Mouse (Mus musculus) urinary bladder, postnatal 14 days (tissue): ENCODE results near the gene Cdv3.
A peak's percentile ranks its signal among the peaks of the same experiment; 100 is the strongest.

ENCODE experiments used
- DNase-seq: peaks from one replicate; pipeline ENCODE4 v3.0.0; 2021; ENCODE audit warnings: low spot score

Cdv3 gene

GRCm38 (mm10) chr9:103365290-103366247, at the start of gene Cdv3:
Gene Cdv3, minus strand, starts transcription at chr9:103365840.
- DNase-seq: peak; percentile 99

- DNase-seq: no peak
Measured at GRCm38 (mm10) chr9:103413457-103413856, 47.8 kb upstream of the Cdv3 start.

GRCm38 (mm10) chr9:103409119-103409518, 43.5 kb upstream of the Cdv3 start:
- DNase-seq: no peak

- no peak for DNase-seq
Measured at GRCm38 (mm10) chr9:103408136-103408777, 42.6 kb upstream of the Cdv3 start.

GRCm38 (mm10) chr9:103403331-103403973, 37.8 kb upstream of the Cdv3 start:
- DNase-seq: no peak

GRCm38 (mm10) chr9:103398509-103399157, 33.0 kb upstream of the Cdv3 start:
- DNase-seq: no peak

GRCm38 (mm10) chr9:103393256-103393655, 27.6 kb upstream of the Cdv3 start:
- no peak for DNase-seq

- no peak for DNase-seq
Measured at GRCm38 (mm10) chr9:103391796-103392372, 26.2 kb upstream of the Cdv3 start.

- DNase-seq: no peak
Measured at GRCm38 (mm10) chr9:103389261-103389660, 23.6 kb upstream of the Cdv3 start.

GRCm38 (mm10) chr9:103387011-103387653, 21.5 kb upstream of the Cdv3 start:
- no peak for DNase-seq

- no peak for DNase-seq
Measured at GRCm38 (mm10) chr9:103386573-103386972, 20.9 kb upstream of the Cdv3 start.

- DNase-seq: no peak
Measured at GRCm38 (mm10) chr9:103385600-103385999, 20.0 kb upstream of the Cdv3 start.

GRCm38 (mm10) chr9:103384141-103384796, 18.6 kb upstream of the Cdv3 start:
- DNase-seq: no peak

- no peak for DNase-seq
Measured at GRCm38 (mm10) chr9:103383576-103383975, 17.9 kb upstream of the Cdv3 start.

GRCm38 (mm10) chr9:103382989-103383388, 17.3 kb upstream of the Cdv3 start:
- DNase-seq: peak; percentile 28

GRCm38 (mm10) chr9:103380566-103380965, 14.9 kb upstream of the Cdv3 start:
- no peak for DNase-seq

- no peak for DNase-seq
Measured at GRCm38 (mm10) chr9:103379199-103379598, 13.6 kb upstream of the Cdv3 start.

GRCm38 (mm10) chr9:103378686-103379085, 13.0 kb upstream of the Cdv3 start:
- no peak for DNase-seq

GRCm38 (mm10) chr9:103376346-103377320, 11.0 kb upstream of the Cdv3 start:
- DNase-seq: no peak
